Mouse (Mus musculus): Measurements from ENCODE around the gene Lats2. TPM values are rescaled to one million over a fixed set of nuclear protein-coding genes. Genes with fewer than 3 reads are reported as not detected.

Gene Lats2
- total and polyA plus RNA-seq, 2 experiments from 2014 or later, result 17.2 to 43.7 TPM

DNA sequence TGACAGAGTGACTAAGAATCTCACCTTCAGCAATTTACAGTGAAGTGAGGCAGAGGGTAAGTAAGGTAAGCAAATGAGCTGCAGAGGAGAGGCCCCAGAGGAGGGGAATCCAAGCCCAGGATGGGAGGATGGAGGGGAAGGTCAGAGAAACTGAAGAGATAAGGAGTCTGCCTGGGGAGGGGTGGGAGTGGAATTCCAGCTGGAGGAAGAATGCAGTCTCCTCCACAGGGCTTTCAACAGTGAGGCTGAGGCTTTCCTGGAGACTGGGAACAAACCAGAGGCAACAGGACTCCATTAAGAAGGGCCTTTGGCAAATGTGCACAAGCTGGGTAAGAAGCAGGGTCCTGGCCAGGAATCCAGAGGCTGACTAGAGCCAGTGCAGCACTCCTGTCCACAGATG lies 21.1 kb downstream of the Lats2 start:
- Histone ChIP-seq H3K27me3 (ENCODE audit: control insufficient read depth, insufficient read depth, low read length) (no peaks in the 10 kb centered on the region), H3K4me1 (ENCODE audit: control insufficient read depth, insufficient read depth) (peaks cover 66% of the 10 kb centered on the region), H3K4me2 (ENCODE audit: low read depth, low read length) (0 out of 2 replicates have a peak overlapping the region, but pooled peaks have one; percentile 12), H3K27ac (ENCODE audit: low read depth) (peak overlapping the region; percentile 75), H3K9me3 (replicated peaks; ENCODE audit: control insufficient read depth, low read length) (no peaks in the 10 kb centered on the region), H3K4me3 (ENCODE audit: low read depth, low read length) (no peak overlapping the region), H3K9ac (replicated peaks; ENCODE audit: low read depth, low read length) (no peak overlapping the region), H3K36me3 (replicated peaks; ENCODE audit: control insufficient read depth, insufficient read depth, low read length) (peaks cover 19% of the 10 kb centered on the region; the same call in 1 of the 2 replicates)
- TF ChIP-seq EP300 (IDR thresholded peaks at IDR 0.05; ENCODE audit: low read depth) (0 out of 2 replicates have a peak, but pooled peaks have one; percentile 5), CTCF (IDR thresholded peaks at IDR 0.05; ENCODE audit: low read depth) (no peak)
- peak; percentile 75 for DNase-seq (ENCODE audit: low spot score)
- peak; percentile 85 for ATAC-seq (ENCODE audit: insufficient read depth, low read depth)

DNA sequence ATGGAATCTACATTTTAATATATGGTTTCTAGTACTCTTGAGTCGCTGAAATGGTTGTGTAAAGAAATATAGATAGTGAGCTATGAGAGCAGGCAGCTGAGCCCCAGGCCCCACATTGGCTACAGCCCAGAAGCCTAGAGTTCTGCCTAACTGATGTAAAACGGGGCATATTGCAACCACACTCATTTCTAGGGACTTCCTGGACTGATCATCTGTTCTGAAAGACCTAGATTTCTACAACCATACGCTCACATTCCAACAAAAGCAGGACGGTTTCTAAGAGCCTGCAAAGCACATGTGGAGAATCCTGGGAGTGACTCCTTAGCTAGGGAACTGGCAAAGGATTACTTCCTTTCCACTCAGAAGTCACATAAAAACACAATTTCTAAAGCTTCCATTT lies 22.0 kb downstream of the Lats2 start:
- Histone ChIP-seq H3K27me3 (ENCODE audit: control insufficient read depth, insufficient read depth, low read length) (no peaks in the 10 kb centered on the region), H3K27ac (ENCODE audit: low read depth) (peak overlapping the region; percentile 75), H3K36me3 (replicated peaks; ENCODE audit: control insufficient read depth, insufficient read depth, low read length) (peaks cover 19% of the 10 kb centered on the region; the same call in 1 of the 2 replicates)

DNA sequence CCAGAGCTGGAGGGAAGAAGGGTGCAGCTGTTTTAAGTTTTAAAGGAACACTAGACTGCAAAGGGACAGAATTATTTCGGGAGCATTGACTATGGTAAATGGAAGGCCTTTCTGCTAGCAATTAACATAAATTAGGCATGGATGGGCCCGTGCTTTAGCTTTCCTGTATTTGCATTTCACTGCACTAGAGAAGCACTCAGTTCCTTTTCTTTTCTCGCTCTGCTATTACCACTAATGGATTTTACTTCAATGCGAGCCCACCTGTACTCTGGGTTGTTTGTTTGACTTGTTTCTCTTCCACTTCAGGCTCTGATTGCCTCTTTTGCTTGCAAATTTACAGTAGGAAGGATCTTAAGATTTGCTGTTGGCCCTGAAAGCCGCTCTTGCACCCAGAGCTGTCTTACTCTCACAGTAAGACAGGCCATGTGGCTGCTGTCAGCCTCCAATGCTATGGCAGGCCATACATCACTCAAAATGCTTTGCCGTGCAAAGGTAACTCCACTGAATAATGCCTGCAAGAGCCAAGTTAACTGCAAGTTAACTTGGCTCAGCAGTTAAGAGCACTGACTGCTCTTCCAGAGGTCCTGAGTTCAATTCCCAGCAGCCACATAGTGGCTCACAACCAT lies 25.4 kb downstream of the Lats2 start:
- no peaks in the 10 kb centered on the region for H3K27me3 ChIP-seq (ENCODE audit: control insufficient read depth, insufficient read depth, low read length)
- 86% methylated on average over 6 of the region's 6 CpGs for WGBS
- no peak overlapping the region for H3K4me3 ChIP-seq (ENCODE audit: low read depth, low read length)
- no peaks in the 10 kb centered on the region for H3K9me3 ChIP-seq (replicated peaks; ENCODE audit: control insufficient read depth, low read length)
- TF ChIP-seq CTCF (IDR thresholded peaks at IDR 0.05; ENCODE audit: low read depth), result no peak
- TF ChIP-seq EP300 (IDR thresholded peaks at IDR 0.05; ENCODE audit: low read depth), result no peak
- DNase-seq (ENCODE audit: low spot score) (no peak), ATAC-seq (ENCODE audit: insufficient read depth, low read depth) (no peak)
- H3K27ac ChIP-seq (ENCODE audit: low read depth), result no peak overlapping the region
- no peak overlapping the region for H3K4me2 ChIP-seq (ENCODE audit: low read depth, low read length)
- H3K9ac ChIP-seq (replicated peaks; ENCODE audit: low read depth, low read length), result no peak overlapping the region
- H3K36me3 ChIP-seq (replicated peaks; ENCODE audit: control insufficient read depth, insufficient read depth, low read length), result peaks cover 16% of the 10 kb centered on the region; the same call in 1 of the 2 replicates
- peaks cover 56% of the 10 kb centered on the region for H3K4me1 ChIP-seq (ENCODE audit: control insufficient read depth, insufficient read depth)

More for the DNA sequence above, 22.0 kb downstream of the Lats2 start:
- H3K4me3 ChIP-seq (ENCODE audit: low read depth, low read length), result no peak overlapping the region
- WGBS, result 30% methylated on average over 4 of the region's 4 CpGs
- no peak overlapping the region for H3K9ac ChIP-seq (replicated peaks; ENCODE audit: low read depth, low read length)
- no peaks in the 10 kb centered on the region for H3K9me3 ChIP-seq (replicated peaks; ENCODE audit: control insufficient read depth, low read length)
- no peak for DNase-seq (ENCODE audit: low spot score)
- peaks cover 68% of the 10 kb centered on the region for H3K4me1 ChIP-seq (ENCODE audit: control insufficient read depth, insufficient read depth)
- no peak for TF ChIP-seq EP300 (IDR thresholded peaks at IDR 0.05; ENCODE audit: low read depth)
- TF ChIP-seq CTCF (IDR thresholded peaks at IDR 0.05; ENCODE audit: low read depth), result no peak
- ATAC-seq (ENCODE audit: insufficient read depth, low read depth), result no peak
- H3K4me2 ChIP-seq (ENCODE audit: low read depth, low read length), result no peak overlapping the region

DNA sequence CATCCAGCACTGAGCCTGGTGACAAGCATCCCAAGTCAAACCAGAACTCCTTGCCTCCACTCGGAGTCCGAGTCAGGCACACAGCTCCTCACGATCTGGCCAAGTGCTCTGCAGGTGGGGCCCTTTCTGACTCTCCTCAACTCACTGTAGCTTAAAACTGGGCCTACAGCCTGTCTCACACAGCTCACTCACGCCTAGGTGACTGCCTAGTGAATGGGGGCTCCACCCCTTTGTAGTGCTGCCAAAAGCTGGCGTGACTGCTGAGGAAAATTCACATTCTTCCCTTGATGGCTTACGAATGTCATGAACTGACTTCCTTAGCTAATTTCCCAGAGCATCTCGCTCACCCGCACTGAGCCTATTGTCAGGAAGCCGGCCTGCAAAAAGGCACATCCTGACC lies 27.7 kb downstream of the Lats2 start:
- Histone ChIP-seq H3K4me1 (ENCODE audit: control insufficient read depth, insufficient read depth) (peaks cover 34% of the 10 kb centered on the region), H3K36me3 (replicated peaks; ENCODE audit: control insufficient read depth, insufficient read depth, low read length) (peaks cover 22% of the 10 kb centered on the region; the same call in 1 of the 2 replicates), H3K9me3 (replicated peaks; ENCODE audit: control insufficient read depth, low read length) (no peaks in the 10 kb centered on the region), H3K4me2 (ENCODE audit: low read depth, low read length) (no peak overlapping the region; the same call in 1 of the 2 replicates), H3K4me3 (ENCODE audit: low read depth, low read length) (no peak overlapping the region), H3K27me3 (ENCODE audit: control insufficient read depth, insufficient read depth, low read length) (no peaks in the 10 kb centered on the region), H3K9ac (replicated peaks; ENCODE audit: low read depth, low read length) (no peak overlapping the region; the same call in 1 of the 2 replicates), H3K27ac (ENCODE audit: low read depth) (peak overlapping the region; percentile 81)
- 15% methylated on average over 9 of the region's 9 CpGs for WGBS
- DNase-seq (ENCODE audit: low spot score) (peak; percentile 62), ATAC-seq (ENCODE audit: insufficient read depth, low read depth) (peak; percentile 65)
- TF ChIP-seq EP300 (IDR thresholded peaks at IDR 0.05; ENCODE audit: low read depth) (no peak), CTCF (IDR thresholded peaks at IDR 0.05; ENCODE audit: low read depth) (no peak)

DNA sequence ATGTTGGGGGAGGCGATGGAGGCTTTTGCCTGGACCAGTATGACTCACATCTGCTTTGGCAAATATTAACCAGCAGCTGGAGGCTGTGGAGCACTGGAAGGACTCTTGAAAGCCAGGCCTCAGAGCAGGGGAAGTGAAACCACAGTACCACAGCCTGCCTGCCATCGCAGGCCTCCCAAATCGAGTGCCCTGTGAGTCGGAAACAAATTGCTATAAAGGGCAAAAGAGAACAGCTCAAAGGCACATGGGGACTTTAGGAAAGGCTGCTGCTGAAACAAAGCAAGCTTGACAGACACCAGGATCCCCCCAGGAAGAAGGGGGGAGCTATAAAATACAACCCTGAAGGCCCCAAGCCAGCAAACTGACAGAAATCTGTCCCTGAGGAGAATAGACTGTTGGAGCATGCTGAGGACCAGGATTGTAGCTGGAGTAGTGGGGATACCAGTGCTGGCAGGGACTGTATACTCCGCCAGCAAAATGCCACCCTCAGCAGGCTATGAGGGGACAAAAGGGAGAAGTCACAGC lies 28.2 kb downstream of the Lats2 start:
- WGBS, result 42% methylated on average over 5 of the region's 5 CpGs
- no peak for DNase-seq (ENCODE audit: low spot score)
- ATAC-seq (ENCODE audit: insufficient read depth, low read depth), result peak; percentile 71
- Histone ChIP-seq H3K36me3 (replicated peaks; ENCODE audit: control insufficient read depth, insufficient read depth, low read length) (peaks cover 26% of the 10 kb centered on the region; the same call in 1 of the 2 replicates), H3K27ac (ENCODE audit: low read depth) (peak overlapping the region; percentile 81), H3K9ac (replicated peaks; ENCODE audit: low read depth, low read length) (no peak overlapping the region; the same call in 1 of the 2 replicates), H3K9me3 (replicated peaks; ENCODE audit: control insufficient read depth, low read length) (no peaks in the 10 kb centered on the region), H3K4me2 (ENCODE audit: low read depth, low read length) (no peak overlapping the region; the same call in 1 of the 2 replicates), H3K4me3 (ENCODE audit: low read depth, low read length) (no peak overlapping the region), H3K27me3 (ENCODE audit: control insufficient read depth, insufficient read depth, low read length) (no peaks in the 10 kb centered on the region), H3K4me1 (ENCODE audit: control insufficient read depth, insufficient read depth) (peaks cover 33% of the 10 kb centered on the region)
- TF ChIP-seq EP300 (IDR thresholded peaks at IDR 0.05; ENCODE audit: low read depth), result no peak
- no peak for TF ChIP-seq CTCF (IDR thresholded peaks at IDR 0.05; ENCODE audit: low read depth)
